Mouse (Mus musculus) ES-Bruce4 (cell line): ENCODE results near the gene Spata25.

Source experiments
- CTCF ChIP-seq: IDR thresholded peaks from one replicate; pipeline ENCODE4 v1.8.1; 2011; ENCODE audit warnings: low read depth, low read length
- POLR2A ChIP-seq: IDR thresholded peaks from one replicate; pipeline ENCODE4 v1.8.1; 2011; ENCODE audit warnings: low read length; ENCODE audit not compliant: insufficient read depth

- TF ChIP-seq CTCF (no peak), POLR2A (peak; percentile 94)
Measured at GRCm38 (mm10) chr2:164804533-164805331, 23.6 kb downstream of the Spata25 start, which contains the start of the genes Acot8 and Zswim3.
